Mouse (Mus musculus): ENCODE results near the gene Bcl11a.
"Not testable (repeated sequence)": the region's sequence is repeated elsewhere in the genome, so short reads cannot be mapped to it uniquely, and the experiment has no call there.

The Bcl11a gene

GRCm38 (mm10) chr11:24101625-24102024 lies 23.8 kb downstream of the Bcl11a start:
- no peak for DNase-seq

- DNase-seq = no peak
Measured at GRCm38 (mm10) chr11:24102372-24102771, 24.5 kb downstream of the Bcl11a start.

GRCm38 (mm10) chr11:24103128-24103742 lies 25.4 kb downstream of the Bcl11a start:
- DNase-seq = no peak

GRCm38 (mm10) chr11:24107414-24107813 lies 29.6 kb downstream of the Bcl11a start:
- DNase-seq = no peak

GRCm38 (mm10) chr11:24108974-24109373 lies 31.1 kb downstream of the Bcl11a start:
- no peak for DNase-seq

GRCm38 (mm10) chr11:24109388-24109787 lies 31.5 kb downstream of the Bcl11a start:
- no peak for DNase-seq

GRCm38 (mm10) chr11:24110113-24110512 lies 32.3 kb downstream of the Bcl11a start:
- DNase-seq = no peak

GRCm38 (mm10) chr11:24111720-24112119 lies 33.9 kb downstream of the Bcl11a start:
- DNase-seq = no peak

GRCm38 (mm10) chr11:24115017-24115752 lies 37.3 kb downstream of the Bcl11a start:
- DNase-seq = no peak

GRCm38 (mm10) chr11:24116041-24116440 lies 38.2 kb downstream of the Bcl11a start:
- no peak for DNase-seq

- DNase-seq = no peak
Measured at GRCm38 (mm10) chr11:24116582-24117318, 38.9 kb downstream of the Bcl11a start.

GRCm38 (mm10) chr11:24121136-24121535 lies 43.3 kb downstream of the Bcl11a start:
- DNase-seq = no peak

- DNase-seq = no peak
Measured at GRCm38 (mm10) chr11:24122899-24123298, 45.0 kb downstream of the Bcl11a start.

- peak in 1 of 2 experiments; percentile 11 for DNase-seq
Measured at GRCm38 (mm10) chr11:24123991-24124390, 46.1 kb downstream of the Bcl11a start.

GRCm38 (mm10) chr11:24125098-24125497 lies 47.2 kb downstream of the Bcl11a start:
- peak in 1 of 2 experiments; percentile 17 for DNase-seq

GRCm38 (mm10) chr11:24128001-24128400 lies 50.1 kb downstream of the Bcl11a start:
- peak in 1 of 2 experiments; percentile 17 for DNase-seq

GRCm38 (mm10) chr11:24128880-24129279 lies 51.0 kb downstream of the Bcl11a start:
- DNase-seq = not testable (repeated sequence)

GRCm38 (mm10) chr11:24129358-24130185 lies 51.7 kb downstream of the Bcl11a start:
- DNase-seq = peak in 1 of 2 experiments; percentile 6

GRCm38 (mm10) chr11:24130186-24130760 lies 52.4 kb downstream of the Bcl11a start:
- no peak for DNase-seq

- no peak for DNase-seq
Measured at GRCm38 (mm10) chr11:24131818-24132217, 54.0 kb downstream of the Bcl11a start.

- DNase-seq = peak in 1 of 2 experiments; percentile 8
Measured at GRCm38 (mm10) chr11:24132358-24132757, 54.5 kb downstream of the Bcl11a start.

GRCm38 (mm10) chr11:24132853-24133252 lies 55.0 kb downstream of the Bcl11a start:
- DNase-seq = no peak
